Mouse (Mus musculus): Measurements from ENCODE around the gene Bicra. TPM values are rescaled to one million over a fixed set of nuclear protein-coding genes. Genes with fewer than 3 reads are reported as not detected.

Gene Bicra
- polyA plus RNA-seq, 1 experiment = 6.6 TPM

GRCm38 (mm10) chr7:15950008-15950407, 97.7 kb downstream of the Bicra start:
- Histone ChIP-seq H3K27me3 (ENCODE audit: control insufficient read depth, insufficient read depth, insufficient read length) (no peaks in the 10 kb centered on the region), H3K4me3 (no peak overlapping the region), H3K4me2 (ENCODE audit: low read depth) (peak overlapping the region; percentile 75), H3K36me3 (ENCODE audit: control insufficient read depth, insufficient read depth) (peaks cover 33% of the 10 kb centered on the region), H3ac (ENCODE audit: control insufficient read depth, insufficient read length) (no peak overlapping the region), H3K79me2 (ENCODE audit: control insufficient read depth, insufficient read depth) (peaks cover 6% of the 10 kb centered on the region)
- TF ChIP-seq POLR2A (IDR thresholded peaks at IDR 0.05; ENCODE audit: insufficient read length, low read depth) (no peak), REST (IDR thresholded peaks at IDR 0.05; ENCODE audit: insufficient read depth, insufficient read length) (no peak), CEBPB (IDR thresholded peaks at IDR 0.05; ENCODE audit: insufficient read depth, poor library complexity, severe bottlenecking) (no peak)

- no peaks in the 10 kb centered on the region for H3K27me3 ChIP-seq (ENCODE audit: control insufficient read depth, insufficient read depth, insufficient read length)
- H3K79me2 ChIP-seq (ENCODE audit: control insufficient read depth, insufficient read depth) = peaks cover 13% of the 10 kb centered on the region
- no peak overlapping the region for H3ac ChIP-seq (ENCODE audit: control insufficient read depth, insufficient read length)
- peak overlapping the region; percentile 10 for H3K4me3 ChIP-seq
- peaks cover 30% of the 10 kb centered on the region for H3K36me3 ChIP-seq (ENCODE audit: control insufficient read depth, insufficient read depth)
- peak overlapping the region; percentile 75 for H3K4me2 ChIP-seq (ENCODE audit: low read depth)
- TF ChIP-seq MYOD1 (IDR thresholded peaks at IDR 0.05; ENCODE audit: control insufficient read depth in 1 of 3, insufficient read length in 2 of 3, low read depth in 2 of 3) (no peak), E2F4 (IDR thresholded peaks at IDR 0.05; ENCODE audit: insufficient read depth) (no peak), TCF12 (IDR thresholded peaks at IDR 0.05; ENCODE audit: insufficient read depth, poor library complexity, severe bottlenecking) (no peak)
These were observed 98.4 kb downstream of the Bicra start for GRCm38 (mm10) chr7:15949216-15949790.

GRCm38 (mm10) chr7:15948381-15948941, 99.3 kb downstream of the Bicra start:
- Histone ChIP-seq H3ac (ENCODE audit: control insufficient read depth, insufficient read length) (no peak overlapping the region), H3K4me2 (ENCODE audit: low read depth) (peak overlapping the region; percentile 75), H3K27me3 (ENCODE audit: control insufficient read depth, insufficient read depth, insufficient read length) (no peaks in the 10 kb centered on the region), H3K79me2 (ENCODE audit: control insufficient read depth, insufficient read depth) (peaks cover 21% of the 10 kb centered on the region), H3K36me3 (ENCODE audit: control insufficient read depth, insufficient read depth) (peaks cover 21% of the 10 kb centered on the region), H3K4me3 (peak overlapping the region; percentile 10)
- TF ChIP-seq E2F4 (IDR thresholded peaks at IDR 0.05; ENCODE audit: insufficient read depth) = no peak
- TF ChIP-seq MYOD1 (IDR thresholded peaks at IDR 0.05; ENCODE audit: control insufficient read depth in 1 of 3, insufficient read length in 2 of 3, low read depth in 2 of 3) = peak in 1 of 3 experiments; percentile 26
- TF ChIP-seq MYOG (IDR thresholded peaks at IDR 0.05; ENCODE audit: control insufficient read depth in 1 of 3, insufficient read depth in 1 of 3, insufficient read length in 2 of 3, low read depth in 2 of 3) = peak in 1 of 3 experiments; percentile 43
- peak; percentile 91 for TF ChIP-seq POLR2AphosphoS2 (IDR thresholded peaks at IDR 0.05; ENCODE audit: insufficient read length, low read depth)
- no peak for TF ChIP-seq MAX (IDR thresholded peaks at IDR 0.05; ENCODE audit: low read depth)
- peak; percentile 34 for TF ChIP-seq POLR2A (IDR thresholded peaks at IDR 0.05; ENCODE audit: insufficient read length, low read depth)

- H3K36me3 ChIP-seq (ENCODE audit: control insufficient read depth, insufficient read depth) = peaks cover 21% of the 10 kb centered on the region
- H3K4me2 ChIP-seq (ENCODE audit: low read depth) = peak overlapping the region; percentile 75
- H3ac ChIP-seq (ENCODE audit: control insufficient read depth, insufficient read length) = no peak overlapping the region
- TF ChIP-seq POLR2AphosphoS2 (IDR thresholded peaks at IDR 0.05; ENCODE audit: insufficient read length, low read depth) (peak; percentile 21), USF1 (IDR thresholded peaks at IDR 0.05; ENCODE audit: low read depth) (no peak)
- no peaks in the 10 kb centered on the region for H3K27me3 ChIP-seq (ENCODE audit: control insufficient read depth, insufficient read depth, insufficient read length)
- peak overlapping the region; percentile 10 for H3K4me3 ChIP-seq
- H3K79me2 ChIP-seq (ENCODE audit: control insufficient read depth, insufficient read depth) = peaks cover 25% of the 10 kb centered on the region
These were observed 100.0 kb downstream of the Bicra start for GRCm38 (mm10) chr7:15947653-15948260.

GRCm38 (mm10) chr7:15945721-15946536, 101.8 kb downstream of the Bicra start, which contains the start of gene Nop53:
TSS of gene Nop53 (minus strand) at chr7:15946074.
- H3K79me2 ChIP-seq (ENCODE audit: control insufficient read depth, insufficient read depth) = peaks cover 25% of the 10 kb centered on the region
- peak within 1 kb of the TSS; percentile 87 for H3K4me2 ChIP-seq (ENCODE audit: low read depth)
- no peaks in the 10 kb centered on the region for H3K27me3 ChIP-seq (ENCODE audit: control insufficient read depth, insufficient read depth, insufficient read length)
- TF ChIP-seq E2F4 (IDR thresholded peaks at IDR 0.05; ENCODE audit: insufficient read depth) (no peak), POLR2AphosphoS2 (IDR thresholded peaks at IDR 0.05; ENCODE audit: insufficient read length, low read depth) (peak; percentile 57), USF1 (IDR thresholded peaks at IDR 0.05; ENCODE audit: low read depth) (no peak), POLR2A (IDR thresholded peaks at IDR 0.05; ENCODE audit: insufficient read length, low read depth) (peak; percentile 78), MYOD1 (IDR thresholded peaks at IDR 0.05; ENCODE audit: control insufficient read depth in 1 of 3, insufficient read length in 2 of 3, low read depth in 2 of 3) (no peak), TCF3 (IDR thresholded peaks at IDR 0.05; ENCODE audit: insufficient read length, low read depth) (no peak), SRF (IDR thresholded peaks at IDR 0.05; ENCODE audit: control insufficient read depth, insufficient read length, low read depth) (no peak), MYOG (IDR thresholded peaks at IDR 0.05; ENCODE audit: control insufficient read depth in 1 of 3, insufficient read depth in 1 of 3, insufficient read length in 2 of 3, low read depth in 2 of 3) (no peak), MAX (IDR thresholded peaks at IDR 0.05; ENCODE audit: low read depth) (no peak), REST (IDR thresholded peaks at IDR 0.05; ENCODE audit: insufficient read depth, insufficient read length) (no peak), TCF12 (IDR thresholded peaks at IDR 0.05; ENCODE audit: insufficient read depth, poor library complexity, severe bottlenecking) (no peak), CEBPB (IDR thresholded peaks at IDR 0.05; ENCODE audit: insufficient read depth, poor library complexity, severe bottlenecking) (no peak)
- H3K4me3 ChIP-seq = peak within 1 kb of the TSS; percentile 62
- H3ac ChIP-seq (ENCODE audit: control insufficient read depth, insufficient read length) = peak within 1 kb of the TSS; percentile 20
- H3K36me3 ChIP-seq (ENCODE audit: control insufficient read depth, insufficient read depth) = peaks cover 23% of the 10 kb centered on the region

Measured in myocyte (in vitro differentiated cells).